Comparison of ENCODE assay signal across 26 mouse cellular contexts in genomic region chr1:55446876-55447275, GRCm38 (mm10).
"Had no signal": no experiment of that assay in that cellular context is flagged by ENCODE, and none has a peak within 500 bp of the region (broad histone marks: within the 10 kb centered on the region; RNA-seq: fewer than 3 reads in every experiment).

No protein-coding gene starts in this region.

- H3K27me3 ChIP-seq: heart, embryonic 13.5 days; heart, embryonic 15.5 days; hindbrain, embryonic 13.5 days; hindbrain, embryonic 15.5 days; kidney, embryonic 15.5 days; limb, embryonic 12.5 days had no signal

- DNase-seq: gastrocnemius, adult 2 months; gastrocnemius, postnatal 10 days; gastrocnemius, postnatal 25 days; heart, adult 11 months; heart, adult 2 months; heart, postnatal 14 days; heart, postnatal 36 days; kidney, adult 11 months; kidney, adult 2 months; kidney, adult 9 months; kidney, postnatal 14 days; kidney, postnatal 36 days; layer of hippocampus, adult 9-11 months; layer of hippocampus, postnatal 36 days; liver had no signal

- H3K36me3 ChIP-seq: heart, embryonic 13.5 days; heart, embryonic 15.5 days; hindbrain, embryonic 13.5 days; hindbrain, embryonic 15.5 days; kidney, embryonic 15.5 days; limb, embryonic 10.5 days; limb, embryonic 12.5 days had no signal

- H3K4me1 ChIP-seq: kidney, embryonic 15.5 days; limb, embryonic 10.5 days; limb, embryonic 12.5 days had no signal

- ATAC-seq: hindbrain, postnatal 0 days; intestine, embryonic 16.5 days had no signal

- H3K4me3 ChIP-seq: gastrocnemius, adult 2 months; heart, adult 2 months; heart, embryonic 13.5 days; heart, embryonic 15.5 days; hindbrain, embryonic 13.5 days; hindbrain, embryonic 15.5 days; kidney, embryonic 15.5 days; left cerebral cortex, adult 2 months; limb, embryonic 10.5 days; limb, embryonic 12.5 days had no signal

- H3K27ac ChIP-seq: gastrocnemius, adult 2 months; heart, adult 2 months; hindbrain, embryonic 13.5 days; hindbrain, embryonic 15.5 days; hindbrain, postnatal 0 days; kidney, embryonic 15.5 days; kidney, postnatal 0 days; left cerebral cortex, adult 2 months; limb, embryonic 10.5 days; limb, embryonic 12.5 days had no signal
